Mouse (Mus musculus): ENCODE measurements around the gene Prr7.

DNA sequence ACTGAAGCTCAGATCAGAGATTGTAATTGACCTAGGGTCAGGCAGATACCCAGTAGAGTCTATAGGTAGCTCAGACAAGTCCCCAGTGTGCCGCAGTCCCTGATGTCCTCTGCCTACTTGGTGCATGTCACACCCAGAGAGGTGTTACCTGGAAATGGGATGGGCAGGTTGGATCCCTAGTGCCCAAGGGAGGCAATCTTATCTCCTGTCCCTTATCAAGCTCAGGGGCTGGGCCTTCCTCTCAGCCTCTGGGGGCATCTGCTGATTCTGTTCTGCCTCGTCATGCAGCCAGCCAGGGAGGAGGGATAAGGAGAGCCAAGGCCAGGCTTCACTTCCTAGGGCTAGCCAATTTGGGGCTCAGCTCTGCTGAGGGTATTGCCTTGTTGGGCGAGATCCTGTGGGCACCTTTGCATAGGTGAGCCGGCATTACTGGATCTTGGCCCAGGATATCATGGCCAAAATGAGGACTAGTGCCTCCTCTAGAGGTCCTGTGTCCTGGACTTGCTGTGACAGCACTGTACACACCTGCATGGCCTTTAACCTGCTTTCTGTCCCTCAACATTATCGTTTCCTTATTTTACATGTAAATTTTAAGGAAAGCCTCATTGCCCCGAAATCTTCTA is 17.5 kb upstream of the Prr7 start:
- TF ChIP-seq CTCF (IDR thresholded peaks at IDR 0.05; ENCODE audit: low read depth) (no peak; the same call in 1 of the 2 replicates), EP300 (IDR thresholded peaks at IDR 0.05; ENCODE audit: low read depth) (peak; percentile 53; the same call in 1 of the 2 replicates)
